Mouse (Mus musculus): ENCODE results near the gene Kctd12.
A peak's percentile ranks its signal among the peaks of the same experiment; 100 is the strongest.

The Kctd12 gene

DNA sequence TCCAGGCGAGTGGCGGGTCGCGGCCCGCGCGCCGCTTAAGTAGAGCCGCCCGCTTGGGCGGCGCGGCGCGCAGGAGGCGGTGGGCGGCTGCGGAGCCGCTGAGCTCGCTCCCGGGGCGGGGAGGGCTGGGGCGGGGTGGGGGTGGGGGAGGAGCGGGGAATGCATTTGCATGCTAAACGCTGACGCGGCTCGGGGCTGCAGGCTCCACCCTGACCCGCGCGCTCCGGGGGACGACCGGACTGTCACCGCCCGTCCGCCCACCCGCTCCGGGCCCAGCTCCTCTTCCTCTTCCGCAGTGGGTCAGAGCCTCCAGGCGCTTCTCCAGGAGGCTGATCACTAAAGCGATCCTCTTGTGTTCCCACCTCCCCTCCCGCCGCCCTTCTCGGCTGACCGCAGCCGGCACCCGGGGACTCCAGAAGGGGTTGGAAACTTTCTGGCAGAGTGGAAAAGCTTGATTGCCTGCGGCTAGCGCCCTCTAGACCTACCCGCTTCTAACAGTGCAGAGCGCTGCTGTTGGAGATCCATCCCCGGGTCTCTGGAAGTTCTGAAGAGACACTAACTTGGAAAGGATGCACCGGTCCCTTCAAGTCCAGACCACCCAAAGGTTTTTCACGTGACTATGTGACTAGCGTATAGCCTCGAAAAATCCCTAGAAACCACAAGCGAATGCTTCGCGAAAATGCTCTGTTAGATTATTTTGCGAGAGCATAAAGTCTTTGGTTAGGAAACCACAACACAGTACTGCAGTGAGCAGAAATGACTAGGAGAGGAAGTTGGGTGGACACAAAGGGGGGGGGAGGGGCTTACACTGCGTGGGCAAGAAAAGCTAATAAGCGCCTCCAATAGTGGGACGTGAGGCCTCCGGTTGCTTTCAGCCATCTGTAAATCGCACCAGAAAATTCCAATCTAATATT lies at the start of gene Kctd12:
Gene Kctd12 (minus strand): TSS at position 11 of the 914 bp plus-strand sequence.
- peak; percentile 27 for DNase-seq (ENCODE audit: low spot score)

DNA sequence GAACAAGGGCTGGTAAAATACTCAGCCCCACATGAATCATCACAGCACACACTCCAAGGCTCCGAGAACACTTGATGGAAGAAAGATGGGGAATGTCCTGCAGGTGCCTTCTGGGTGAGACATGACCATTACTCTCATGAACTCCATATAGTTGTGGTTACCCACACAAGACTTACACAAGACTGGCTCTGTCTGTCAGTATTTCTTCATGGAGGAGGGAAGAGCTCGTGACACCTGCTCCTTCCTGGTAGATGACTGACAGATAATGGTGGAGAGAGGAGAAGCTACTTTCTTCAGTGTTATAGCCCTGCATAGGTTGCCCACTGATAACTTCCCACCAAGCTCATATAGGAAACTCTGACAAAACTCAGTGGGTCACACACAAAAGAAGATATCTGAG lies 46.8 kb upstream of the Kctd12 start:
- no peak for DNase-seq (ENCODE audit: low spot score)

GRCm38 (mm10) chr14:103020046-103020445 lies 37.6 kb upstream of the Kctd12 start:
- DNase-seq (ENCODE audit: low spot score) = no peak

- no peak for DNase-seq (ENCODE audit: low spot score)
These were observed 34.6 kb upstream of the Kctd12 start for GRCm38 (mm10) chr14:103017009-103017408.

GRCm38 (mm10) chr14:103012563-103013150 lies 30.2 kb upstream of the Kctd12 start:
- peak; percentile 65 for DNase-seq (ENCODE audit: low spot score)

DNA sequence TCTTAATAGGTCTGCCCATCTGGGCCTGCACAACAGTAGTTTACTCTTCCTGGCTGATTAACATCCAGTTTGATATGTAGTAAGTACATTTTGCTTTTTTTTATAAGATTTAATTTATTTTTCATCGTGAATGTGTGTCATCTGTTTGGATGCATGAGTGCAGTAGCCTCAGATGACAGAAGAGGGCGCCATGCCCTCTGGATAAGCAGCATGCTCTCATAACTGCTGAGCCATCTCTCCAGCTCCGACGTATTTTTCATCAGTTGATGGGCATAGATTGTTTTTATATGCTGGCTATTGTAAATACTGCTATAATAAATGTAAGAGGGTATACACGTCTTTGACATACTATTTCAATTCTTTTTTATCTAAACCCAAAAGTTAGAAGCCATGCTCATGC lies 29.3 kb upstream of the Kctd12 start:
- no peak for DNase-seq (ENCODE audit: low spot score)

- no peak for DNase-seq (ENCODE audit: low spot score)
These were observed 25.3 kb upstream of the Kctd12 start for GRCm38 (mm10) chr14:103007737-103008136.

DNA sequence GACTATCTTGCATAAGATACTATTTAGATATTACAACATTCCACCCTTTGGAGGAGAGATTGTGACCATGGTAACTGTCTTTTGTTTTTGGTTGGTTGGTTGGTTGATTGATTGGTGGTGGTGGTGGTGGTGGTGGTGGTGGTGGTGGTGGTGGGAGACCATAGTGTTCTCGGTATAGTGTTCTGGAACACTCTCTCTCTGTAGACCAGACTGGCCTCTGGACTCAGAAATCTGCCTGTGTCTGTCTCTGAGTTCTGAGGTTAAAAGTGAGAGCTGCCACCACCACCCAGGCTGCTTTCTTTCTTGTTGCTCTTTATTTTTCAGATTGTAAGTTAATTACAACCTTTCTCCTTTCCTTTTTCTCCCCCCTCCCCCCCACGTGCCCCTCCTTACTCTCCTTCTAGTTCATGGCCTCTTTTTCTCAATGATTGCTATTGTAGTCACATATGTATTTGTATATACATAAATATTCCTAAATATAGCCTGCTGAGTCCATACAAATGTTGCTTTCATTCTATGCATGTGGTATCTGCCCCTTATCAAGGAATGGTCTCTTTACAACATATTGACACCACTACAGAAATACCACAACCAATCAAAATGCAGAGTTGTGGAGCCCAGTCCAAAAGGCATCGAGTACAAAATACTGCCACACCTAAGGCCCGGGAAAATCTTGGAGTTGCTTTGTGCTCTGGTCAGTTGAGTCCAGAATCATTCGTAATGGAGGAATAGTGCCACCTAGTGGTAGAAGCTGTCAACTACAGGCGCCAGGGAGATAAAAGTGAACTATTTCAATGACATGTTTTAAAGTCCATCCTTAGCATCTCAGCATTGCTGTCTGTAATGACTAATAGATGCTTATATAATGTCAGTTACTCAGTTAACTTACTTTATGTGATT lies 12.5 kb upstream of the Kctd12 start:
- DNase-seq (ENCODE audit: low spot score) = peak; percentile 48

DNA sequence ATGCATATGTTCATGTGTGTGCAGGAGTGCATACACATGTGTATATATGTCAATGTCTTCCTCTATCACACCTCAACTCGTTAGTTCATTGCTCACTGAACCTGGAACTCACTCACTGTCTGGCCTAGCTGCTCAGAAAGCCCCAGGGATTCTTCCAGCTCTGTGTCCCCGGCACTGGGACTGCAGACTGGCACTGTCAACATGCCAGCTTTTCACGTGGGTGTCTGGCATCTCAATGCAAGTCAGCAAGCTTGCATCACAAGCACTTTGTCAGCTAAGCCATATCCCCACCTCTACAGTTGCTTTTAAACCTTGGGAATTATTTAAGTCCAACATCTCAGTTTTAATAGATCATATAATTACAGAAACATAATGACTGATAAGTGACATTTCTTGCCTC lies 8.3 kb upstream of the Kctd12 start:
- DNase-seq (ENCODE audit: low spot score) = no peak

DNA sequence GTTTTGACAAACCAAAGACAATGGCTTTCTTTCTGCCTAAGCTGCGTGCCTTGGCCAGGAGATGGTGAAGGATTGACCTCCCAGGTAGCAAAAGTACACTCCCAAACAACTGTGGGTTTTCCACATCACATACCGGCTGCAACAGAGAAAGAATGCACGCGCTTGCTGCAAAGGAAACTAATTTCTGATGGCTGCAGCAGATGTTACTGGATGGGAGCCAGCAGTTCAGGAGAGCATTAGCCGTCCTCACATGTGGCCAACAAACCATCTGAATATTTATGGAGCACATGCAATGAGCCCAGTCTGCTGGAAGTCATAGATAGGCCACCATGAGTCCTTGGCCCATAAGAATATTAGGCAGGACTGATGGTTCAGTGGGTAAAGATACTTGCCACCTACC lies 7.4 kb upstream of the Kctd12 start:
- DNase-seq (ENCODE audit: low spot score) = no peak

GRCm38 (mm10) chr14:102989254-102989653 lies 6.8 kb upstream of the Kctd12 start:
- DNase-seq (ENCODE audit: low spot score) = no peak

- DNase-seq (ENCODE audit: low spot score) = no peak
These were observed 5.2 kb upstream of the Kctd12 start for GRCm38 (mm10) chr14:102987626-102988025.

- DNase-seq (ENCODE audit: low spot score) = no peak
These were observed 1.2 kb upstream of the Kctd12 start for GRCm38 (mm10) chr14:102983686-102984085.

DNA sequence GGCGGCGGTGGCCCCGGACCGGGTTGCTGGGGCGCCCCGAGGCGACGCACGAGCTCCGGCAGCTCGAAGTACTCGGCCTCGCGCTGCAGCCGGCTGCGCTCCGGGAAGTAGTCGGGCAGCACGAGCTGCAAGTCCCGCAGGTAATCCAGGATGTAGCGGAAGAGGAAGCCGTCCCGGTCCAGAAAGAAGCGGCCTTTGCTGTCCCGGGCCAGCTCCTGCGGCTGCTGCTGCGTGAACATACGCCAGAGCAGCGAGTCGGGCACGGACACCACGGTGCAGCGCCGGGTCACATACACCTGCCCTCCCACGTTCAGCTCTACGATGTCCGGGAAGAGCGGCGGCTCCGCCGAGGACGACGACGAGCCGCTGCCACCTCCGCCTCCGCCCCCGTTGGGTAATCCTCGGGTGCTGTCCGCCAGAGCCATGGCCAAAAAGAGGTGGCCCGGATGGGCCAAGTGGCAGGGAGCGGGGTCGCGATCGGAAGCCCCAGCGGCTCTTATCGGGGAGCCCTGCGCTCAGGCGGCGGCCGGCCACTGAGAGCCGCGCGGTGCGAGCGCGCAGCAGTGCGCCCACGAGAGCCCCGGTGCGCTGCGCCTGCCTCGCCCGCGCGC lies 316 bp downstream of the Kctd12 start:
- DNase-seq (ENCODE audit: low spot score) = peak; percentile 7

GRCm38 (mm10) chr14:102981441-102982015 lies 909 bp downstream of the Kctd12 start:
- DNase-seq (ENCODE audit: low spot score) = no peak

GRCm38 (mm10) chr14:102980986-102981385 lies 1.5 kb downstream of the Kctd12 start:
- no peak for DNase-seq (ENCODE audit: low spot score)

GRCm38 (mm10) chr14:102980481-102980880 lies 2.0 kb downstream of the Kctd12 start:
- no peak for DNase-seq (ENCODE audit: low spot score)

DNA sequence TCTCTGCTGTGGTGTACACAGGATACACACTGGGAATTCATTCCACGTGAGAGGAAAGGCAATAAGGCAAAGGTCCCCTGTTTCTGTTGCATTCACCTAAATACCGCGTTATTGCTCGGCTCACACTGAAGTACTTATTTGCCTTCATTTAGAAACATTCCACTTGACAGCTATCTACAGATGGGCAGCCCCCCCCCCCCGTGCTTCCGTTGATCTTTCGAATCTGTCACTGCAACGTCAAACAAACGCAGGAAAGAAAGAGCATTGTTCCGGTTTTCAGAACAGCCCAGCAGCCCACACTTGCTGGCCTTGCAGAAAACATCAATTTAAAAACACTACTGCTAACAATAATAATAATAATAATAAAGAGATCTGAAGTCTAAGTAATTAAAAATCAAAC lies 2.6 kb downstream of the Kctd12 start:
- DNase-seq (ENCODE audit: low spot score) = no peak

- DNase-seq (ENCODE audit: low spot score) = no peak
These were observed 6.6 kb downstream of the Kctd12 start for GRCm38 (mm10) chr14:102975865-102976264.

- DNase-seq (ENCODE audit: low spot score) = no peak
These were observed 13.6 kb downstream of the Kctd12 start for GRCm38 (mm10) chr14:102968824-102969223.

DNA sequence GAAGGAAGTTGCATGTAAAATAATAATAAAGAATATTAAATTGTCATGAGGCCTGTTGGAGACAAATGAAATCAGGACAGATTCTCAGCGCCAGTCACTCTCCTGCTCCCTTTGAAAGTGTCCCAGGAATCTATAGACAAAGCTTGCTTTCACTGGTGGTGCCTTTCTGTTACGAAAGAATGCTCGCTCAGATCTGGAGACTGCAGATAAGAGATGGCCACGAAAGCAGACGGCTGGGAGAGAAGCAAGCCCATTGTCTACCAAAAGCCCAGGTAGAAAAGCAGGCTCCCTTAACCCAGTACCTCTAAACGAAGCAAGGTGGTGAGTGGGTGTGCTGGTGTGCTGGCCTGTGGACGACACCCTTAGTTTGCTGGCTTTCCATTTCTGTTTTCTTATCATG lies 16.2 kb downstream of the Kctd12 start:
- no peak for DNase-seq (ENCODE audit: low spot score)

- no peak for DNase-seq (ENCODE audit: low spot score)
These were observed 16.6 kb downstream of the Kctd12 start for GRCm38 (mm10) chr14:102965841-102966240.
